Mouse (Mus musculus) intestine, embryonic 14.5 days (tissue): ENCODE data around the gene 0610037L13Rik. TPM values are rescaled to one million over a fixed set of nuclear protein-coding genes. Genes with fewer than 3 reads are reported as not detected.

Experiments
- ATAC-seq: fragments of 200-750 bp; cut with Nextera tagmentation; replicated peaks from 2 replicates; pipeline ENCODE4 v1.8.0; 2017; ENCODE audit warnings: low read depth, moderate number of reproducible peaks, moderate TSS enrichment, moderate library complexity; ENCODE audit not compliant: low FRiP score, low TSS enrichment
- DNase-seq: peaks from one replicate; pipeline ENCODE4 v3.0.0-alpha.2; 2018; ENCODE audit warnings: low spot score
- H3K27ac ChIP-seq: fragments of 300-500 bp; sonication (generic); 2 replicates; pipeline ENCODE4 v1.5.1; 2014; ENCODE audit warnings: low read depth, mild to moderate bottlenecking, control low read depth
- H3K27me3 ChIP-seq: fragments of 300-500 bp; sonication (generic); replicated peaks from 2 replicates; pipeline ENCODE4 v1.6.1; 2014; ENCODE audit warnings: low read length, control low read depth; ENCODE audit not compliant: control insufficient read depth, insufficient read depth
- H3K36me3 ChIP-seq: fragments of 300-500 bp; sonication (generic); 2 replicates; pipeline ENCODE4 v1.6.1; 2014; ENCODE audit warnings: low read length, control low read depth; ENCODE audit not compliant: control insufficient read depth, insufficient read depth
- H3K4me1 ChIP-seq: fragments of 300-500 bp; sonication (generic); replicated peaks from 2 replicates; pipeline ENCODE4 v1.6.1; 2014; ENCODE audit warnings: low read length, control low read depth, mixed read lengths; ENCODE audit not compliant: control insufficient read depth, insufficient read depth
- H3K4me2 ChIP-seq: fragments of 300-500 bp; sonication (generic); 2 replicates; pipeline ENCODE4 v1.6.1; 2014; ENCODE audit warnings: low read length
- H3K4me3 ChIP-seq: fragments of 300-500 bp; sonication (generic); 2 replicates; pipeline ENCODE4 v1.5.1; 2014; ENCODE audit warnings: low read depth, low read length, control low read depth, mixed read lengths
- H3K9ac ChIP-seq: fragments of 300-500 bp; sonication (generic); 2 replicates; pipeline ENCODE4 v1.6.1; 2014; ENCODE audit warnings: mild to moderate bottlenecking, low read length
- H3K9me3 ChIP-seq: fragments of 300-500 bp; sonication (generic); 2 replicates; pipeline ENCODE4 v1.6.1; 2016; ENCODE audit warnings: low read length, control low read depth; ENCODE audit not compliant: control insufficient read depth
- WGBS: fragments of 180-500 bp; shearing (Covaris S2); extraction: QIAGEN DNeasy Blood & Tissue Kit; methylation state at CpG from one replicate; pipeline ENCODE4 v1.1.7; 2014; 5-methylcytosine and 5-hydroxymethylcytosine counted together
- polyA plus RNA-seq: library from polyadenylated mRNA; unstranded; fragments of >200 nt; fragmentation: Nextera tagmentation; extraction: Ambion mirVana; gene quantifications from 2 replicates; pipeline ENCODE4 v1.2.1, GENCODE M21; 2014

The 0610037L13Rik gene
- polyA plus RNA-seq, 1 experiment from 2014 or later = 129 TPM

DNA sequence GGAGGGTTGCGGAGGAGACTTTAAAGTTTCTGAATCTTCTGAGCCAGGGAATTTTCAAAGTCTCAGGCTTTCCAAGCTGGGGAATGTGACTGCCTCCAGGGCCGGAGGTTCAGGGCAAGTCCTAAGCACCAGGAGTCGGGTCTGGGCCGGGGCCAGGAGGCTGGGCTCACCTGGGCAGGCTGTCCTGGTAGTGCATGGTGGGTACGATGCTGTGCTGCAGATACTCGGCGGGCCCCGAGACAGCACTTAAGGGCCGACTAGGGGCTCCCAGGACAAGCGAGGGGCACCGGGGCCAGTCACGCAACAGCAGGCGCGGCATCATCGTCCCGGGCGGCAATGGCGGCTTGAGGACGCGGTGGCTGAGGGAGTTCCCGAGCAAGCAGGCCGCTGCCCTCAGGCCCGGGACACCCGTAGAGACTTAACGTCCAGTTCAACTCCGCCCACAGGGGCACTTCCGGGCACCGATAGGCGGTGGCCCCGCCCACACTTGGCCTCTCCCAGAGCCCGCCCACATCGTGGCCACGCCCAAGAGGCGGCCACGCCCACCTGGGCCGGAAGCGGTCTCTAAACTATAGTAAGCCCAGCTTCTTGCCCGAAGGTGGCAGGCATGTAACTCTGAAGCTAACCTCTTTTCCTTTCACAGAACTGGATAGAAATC lies 33.7 kb downstream of the 0610037L13Rik start, which contains the start of gene Cpt2:
Gene Cpt2 (minus strand): TSS at position 466 of the 658 bp plus-strand sequence.
- Histone ChIP-seq H3K36me3 (no peaks in the 10 kb centered on the region), H3K4me1 (peaks cover 22% of the 10 kb centered on the region), H3K4me3 (peak within 1 kb of the TSS; percentile 73), H3K9ac (peak within 1 kb of the TSS; percentile 86), H3K4me2 (peak within 1 kb of the TSS; percentile 75), H3K27ac (peak within 1 kb of the TSS; percentile 73), H3K9me3 (no peaks in the 10 kb centered on the region), H3K27me3 (no peaks in the 10 kb centered on the region)
- peak; percentile 97 for ATAC-seq
- WGBS = under 1% methylated on average over 38 of the region's 38 CpGs
- DNase-seq = peak; percentile 98

DNA sequence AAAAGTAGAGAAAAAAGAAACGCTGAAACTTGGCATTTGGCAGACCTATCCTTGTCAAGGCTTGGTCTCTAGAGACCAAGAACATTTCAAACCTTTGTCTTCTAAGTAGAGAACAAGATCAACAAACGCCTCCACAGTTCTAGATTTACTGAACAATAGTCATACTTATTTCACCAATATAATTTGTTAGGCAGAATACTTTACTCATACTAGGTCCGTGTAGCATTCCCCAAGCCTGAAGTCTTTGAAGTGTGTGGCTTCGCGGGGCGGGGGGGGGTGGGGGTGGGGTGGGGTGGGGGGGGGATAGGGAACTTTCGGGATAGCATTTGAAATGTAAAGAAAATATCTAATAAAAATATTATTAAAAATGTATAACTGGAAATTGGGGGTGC lies 34.2 kb downstream of the 0610037L13Rik start:
- H3K27me3 ChIP-seq = no peaks in the 10 kb centered on the region
- no peak overlapping the region for H3K9ac ChIP-seq
- ATAC-seq (peak; percentile 44), DNase-seq (no peak)
- H3K4me2 ChIP-seq = peak overlapping the region; percentile 75
- no peaks in the 10 kb centered on the region for H3K36me3 ChIP-seq
- peaks cover 22% of the 10 kb centered on the region for H3K4me1 ChIP-seq
- H3K4me3 ChIP-seq = peak overlapping the region; percentile 73
- H3K9me3 ChIP-seq = no peaks in the 10 kb centered on the region
- peak overlapping the region; percentile 73 for H3K27ac ChIP-seq
- 47% methylated on average over 7 of the region's 7 CpGs for WGBS

DNA sequence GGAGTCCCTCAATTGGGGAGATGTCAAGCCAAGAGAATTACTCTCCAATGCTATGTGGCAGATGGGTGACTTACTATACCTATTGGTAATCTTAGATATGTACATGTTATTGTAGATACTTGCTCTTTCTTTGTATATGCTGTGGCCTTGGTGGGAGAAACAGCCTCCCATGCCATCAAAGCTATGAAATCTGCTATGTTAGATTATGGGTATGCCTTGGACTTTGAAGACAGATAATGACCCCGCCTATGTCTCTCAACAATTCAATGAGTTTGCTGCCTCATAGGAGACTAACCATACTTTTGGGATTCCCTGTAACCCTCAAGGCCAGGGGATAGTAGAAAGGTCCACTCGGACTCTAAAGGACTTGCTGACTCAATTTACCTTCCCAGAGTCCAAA lies 38.7 kb downstream of the 0610037L13Rik start:
- ATAC-seq (no peak), DNase-seq (no peak)
- Histone ChIP-seq H3K4me2 (no peak overlapping the region), H3K36me3 (no peaks in the 10 kb centered on the region), H3K9ac (no peak overlapping the region), H3K27ac (no peak overlapping the region), H3K4me1 (no peaks in the 10 kb centered on the region), H3K9me3 (no peaks in the 10 kb centered on the region), H3K27me3 (no peaks in the 10 kb centered on the region), H3K4me3 (no peak overlapping the region)
- WGBS = 63% methylated on average over 2 of the region's 2 CpGs

DNA sequence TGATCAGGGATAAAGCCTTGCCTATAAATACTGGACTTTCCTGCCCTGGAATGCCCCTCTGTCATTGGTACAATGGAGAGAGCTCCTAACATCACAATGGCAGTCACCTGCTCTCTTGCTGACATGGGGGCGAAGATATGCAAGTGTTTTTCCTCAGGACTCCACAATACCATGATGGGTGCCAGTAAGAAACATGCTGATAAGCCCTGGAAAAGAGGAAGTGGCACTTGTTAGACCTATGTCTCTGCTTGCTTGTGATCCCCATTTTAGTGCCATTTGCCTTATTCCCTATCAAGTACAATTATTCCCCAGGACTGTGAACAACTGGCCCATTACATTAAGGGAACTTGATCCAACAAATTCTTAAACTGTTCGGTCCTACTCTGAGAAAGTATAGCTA lies 39.1 kb downstream of the 0610037L13Rik start:
- no peaks in the 10 kb centered on the region for H3K27me3 ChIP-seq
- DNase-seq (no peak), ATAC-seq (no peak)
- no peaks in the 10 kb centered on the region for H3K9me3 ChIP-seq
- H3K27ac ChIP-seq = no peak overlapping the region
- H3K4me1 ChIP-seq = no peaks in the 10 kb centered on the region
- no peak overlapping the region for H3K9ac ChIP-seq
- no peak overlapping the region for H3K4me2 ChIP-seq
- H3K4me3 ChIP-seq = no peak overlapping the region
- H3K36me3 ChIP-seq = no peaks in the 10 kb centered on the region
- 81% methylated on average over 2 of the region's 2 CpGs for WGBS

DNA sequence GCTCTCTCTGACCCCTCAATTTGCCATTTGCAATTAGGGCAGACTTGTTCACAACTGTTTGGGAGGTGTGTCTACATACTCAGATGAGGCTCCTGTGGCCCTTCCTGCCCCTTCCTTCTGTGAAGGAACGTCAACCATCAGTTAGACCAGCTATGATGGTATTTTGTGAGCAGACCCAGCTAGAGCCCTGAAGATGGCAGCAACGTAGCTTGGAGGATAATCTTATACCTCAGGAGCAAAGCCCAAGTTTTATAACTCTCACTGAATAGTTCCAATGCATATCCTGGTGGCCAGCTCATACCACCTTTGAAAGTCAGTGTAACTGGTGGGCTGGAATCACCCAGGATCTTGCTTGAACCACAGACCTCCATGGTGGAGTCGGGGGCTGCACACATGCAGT lies 41.8 kb downstream of the 0610037L13Rik start:
- DNase-seq (no peak), ATAC-seq (no peak)
- no peaks in the 10 kb centered on the region for H3K9me3 ChIP-seq
- H3K9ac ChIP-seq = no peak overlapping the region
- H3K27me3 ChIP-seq = no peaks in the 10 kb centered on the region
- H3K4me1 ChIP-seq = no peaks in the 10 kb centered on the region
- no peaks in the 10 kb centered on the region for H3K36me3 ChIP-seq
- 78% methylated on average over 3 of the region's 3 CpGs for WGBS
- H3K4me3 ChIP-seq = no peak overlapping the region
- H3K4me2 ChIP-seq = no peak overlapping the region
- H3K27ac ChIP-seq = no peak overlapping the region

DNA sequence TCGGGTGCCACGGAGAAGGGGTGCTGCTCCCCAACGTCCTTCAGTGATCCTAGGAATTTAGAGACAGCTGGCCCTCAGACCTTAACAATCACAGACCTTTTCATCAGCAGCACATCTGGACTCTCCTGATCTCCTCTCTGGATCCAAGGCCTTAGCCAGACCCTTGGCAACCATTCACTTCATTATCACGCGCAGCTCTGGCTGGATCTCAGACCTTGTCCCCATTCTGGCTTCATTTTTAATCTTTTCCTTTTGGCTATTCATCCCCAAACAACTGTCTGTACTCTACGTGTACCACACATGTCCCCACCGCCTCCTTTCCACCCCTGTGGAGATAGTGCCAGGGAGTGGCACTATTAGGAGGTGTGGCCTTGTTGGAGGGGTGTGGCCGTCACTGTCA lies 43.6 kb downstream of the 0610037L13Rik start:
- no peak for ATAC-seq
- no peak overlapping the region for H3K27ac ChIP-seq
- no peaks in the 10 kb centered on the region for H3K9me3 ChIP-seq
- H3K4me2 ChIP-seq = no peak overlapping the region
- H3K4me1 ChIP-seq = 0 out of 2 replicates have a peak, but pooled peaks cover 3% of the 10 kb centered on the region
- H3K4me3 ChIP-seq = no peak overlapping the region
- DNase-seq = no peak
- no peaks in the 10 kb centered on the region for H3K36me3 ChIP-seq
- 78% methylated on average over 8 of the region's 8 CpGs for WGBS
- no peaks in the 10 kb centered on the region for H3K27me3 ChIP-seq
- no peak overlapping the region for H3K9ac ChIP-seq

DNA sequence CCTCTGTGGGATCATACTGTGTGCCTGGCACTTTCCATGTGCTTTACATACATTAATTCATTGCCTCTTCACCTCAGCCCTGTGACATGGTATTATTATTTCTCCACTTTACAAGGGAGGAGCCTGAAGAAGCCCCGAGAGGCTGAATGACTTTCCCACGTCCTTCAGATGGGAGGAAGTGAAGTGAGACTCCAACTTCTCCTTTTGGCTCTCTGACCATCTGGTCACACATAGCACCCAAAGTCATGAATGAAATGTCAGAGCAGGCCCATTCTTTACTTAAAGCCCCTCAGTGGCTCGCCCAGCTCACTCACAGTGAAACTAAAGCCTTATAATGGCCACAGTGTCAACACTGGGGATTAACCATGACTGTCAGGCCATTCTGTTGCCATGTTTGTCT lies 45.6 kb downstream of the 0610037L13Rik start:
- DNase-seq = no peak
- Histone ChIP-seq H3K9me3 (no peaks in the 10 kb centered on the region), H3K36me3 (no peaks in the 10 kb centered on the region), H3K4me1 (0 out of 2 replicates have a peak, but pooled peaks cover 3% of the 10 kb centered on the region), H3K4me3 (no peak overlapping the region), H3K9ac (no peak overlapping the region), H3K27me3 (no peaks in the 10 kb centered on the region), H3K27ac (no peak overlapping the region), H3K4me2 (no peak overlapping the region)
- ATAC-seq = no peak
- 71% methylated on average over 3 of the region's 3 CpGs for WGBS

DNA sequence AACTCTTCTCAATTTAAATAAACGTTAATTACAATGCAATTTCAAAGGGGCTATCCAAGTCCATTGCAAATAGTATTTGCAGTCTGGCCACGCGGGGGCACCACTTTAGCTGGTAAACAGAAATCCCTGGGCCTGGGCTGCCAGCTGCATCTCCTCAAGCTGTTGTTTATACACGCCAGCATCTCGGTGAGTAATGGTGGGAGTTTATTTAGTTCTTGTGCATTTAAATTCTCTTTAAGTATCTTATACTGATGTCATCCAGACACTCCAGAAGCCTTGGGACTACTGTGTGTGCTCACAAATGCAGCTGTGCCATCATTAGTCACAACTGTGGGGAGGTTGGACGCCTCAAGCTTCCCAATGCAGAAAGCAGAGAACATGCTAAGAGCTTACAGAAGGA lies 47.7 kb downstream of the 0610037L13Rik start:
- H3K4me2 ChIP-seq = no peak overlapping the region
- 0 out of 2 replicates have a peak, but pooled peaks cover 3% of the 10 kb centered on the region for H3K4me1 ChIP-seq
- WGBS = 9% methylated on average over 6 of the region's 6 CpGs
- H3K9me3 ChIP-seq = no peaks in the 10 kb centered on the region
- H3K9ac ChIP-seq = no peak overlapping the region
- no peak overlapping the region for H3K4me3 ChIP-seq
- ATAC-seq = peak; percentile 77
- no peaks in the 10 kb centered on the region for H3K27me3 ChIP-seq
- H3K36me3 ChIP-seq = no peaks in the 10 kb centered on the region
- peak; percentile 87 for DNase-seq
- H3K27ac ChIP-seq = peak overlapping the region; percentile 77; the same call in 1 of the 2 replicates

DNA sequence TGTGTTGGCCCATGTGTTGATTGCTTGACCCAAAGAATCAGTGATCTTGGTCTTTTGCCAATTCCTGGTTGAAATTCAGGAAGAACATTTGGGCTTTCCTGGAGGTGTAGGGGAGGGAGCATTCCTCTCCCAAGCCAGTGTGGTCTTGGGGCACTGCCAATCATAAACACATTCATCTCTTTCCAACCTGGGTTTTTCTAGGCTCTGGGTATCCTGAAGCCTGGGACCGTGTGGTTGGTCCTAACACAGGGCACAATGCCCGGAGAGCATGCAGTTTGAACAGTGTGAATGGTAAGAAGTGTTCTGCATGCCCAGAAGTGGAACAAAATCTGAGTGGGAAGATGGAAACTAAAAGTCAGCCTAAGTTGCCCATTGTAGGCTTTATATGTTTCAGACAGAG lies 48.5 kb downstream of the 0610037L13Rik start:
- H3K27me3 ChIP-seq = no peaks in the 10 kb centered on the region
- no peaks in the 10 kb centered on the region for H3K36me3 ChIP-seq
- H3K4me2 ChIP-seq = no peak overlapping the region
- DNase-seq (no peak), ATAC-seq (no peak)
- WGBS = 77% methylated on average over 2 of the region's 2 CpGs
- H3K27ac ChIP-seq = peak overlapping the region; percentile 77
- H3K9me3 ChIP-seq = no peaks in the 10 kb centered on the region
- 0 out of 2 replicates have a peak, but pooled peaks cover 3% of the 10 kb centered on the region for H3K4me1 ChIP-seq
- no peak overlapping the region for H3K9ac ChIP-seq
- no peak overlapping the region for H3K4me3 ChIP-seq
